ENCODE assay signal across 19 mouse cellular contexts in genomic region chr10:94153841-94154240, GRCm38 (mm10).
"Had no signal": no experiment of that assay in that cellular context is flagged by ENCODE, and none has a peak within 500 bp of the region (broad histone marks: within the 10 kb centered on the region; RNA-seq: fewer than 3 reads in every experiment).

No protein-coding gene starts in this region.

- H3K27me3 ChIP-seq: intestine, embryonic 15.5 days; kidney, embryonic 15.5 days; limb, embryonic 12.5 days; limb, embryonic 15.5 days; liver, embryonic 12.5 days; liver, embryonic 15.5 days; midbrain, embryonic 13.5 days had no signal

- H3K9me3 ChIP-seq: intestine, embryonic 15.5 days; kidney, embryonic 15.5 days; limb, embryonic 12.5 days; limb, embryonic 15.5 days; liver, embryonic 12.5 days; liver, embryonic 15.5 days; midbrain, embryonic 13.5 days had no signal

- H3K4me2 ChIP-seq: intestine, embryonic 15.5 days; kidney, embryonic 15.5 days; limb, embryonic 12.5 days; limb, embryonic 15.5 days; liver, embryonic 12.5 days; liver, embryonic 15.5 days; midbrain, embryonic 13.5 days had no signal

- H3K9ac ChIP-seq: intestine, embryonic 15.5 days; kidney, embryonic 15.5 days; limb, embryonic 12.5 days; limb, embryonic 15.5 days; liver, embryonic 12.5 days; liver, embryonic 15.5 days; midbrain, embryonic 13.5 days had no signal

- DNase-seq: kidney, adult 11 months; kidney, adult 8-10 months; kidney, postnatal 10 days; kidney, postnatal 36 days; left cerebral cortex, postnatal 4 days; lung, adult 2 months; thymus, adult 18-20 months; thymus, postnatal 36 days had no signal

- ATAC-seq: intestine, embryonic 15.5 days; liver, embryonic 12.5 days; midbrain, embryonic 13.5 days; midbrain, embryonic 16.5 days had no signal

- H3K27ac ChIP-seq: intestine, embryonic 15.5 days; kidney, embryonic 15.5 days; limb, embryonic 12.5 days; limb, embryonic 15.5 days; liver, embryonic 12.5 days; liver, embryonic 15.5 days; macrophage; midbrain, embryonic 13.5 days; stomach, postnatal 0 days had no signal

- H3K4me3 ChIP-seq: intestine, embryonic 15.5 days; kidney, embryonic 15.5 days; limb, embryonic 12.5 days; limb, embryonic 15.5 days; liver, embryonic 12.5 days; liver, embryonic 15.5 days; midbrain, embryonic 13.5 days; myocyte had no signal
